Mouse (Mus musculus) liver, embryonic 15.5 days (tissue): Measurements from ENCODE around the gene Dnah12. TPM values are rescaled to one million over a fixed set of nuclear protein-coding genes. Genes with fewer than 3 reads are reported as not detected.

Source experiments
- ATAC-seq: fragments of 200-750 bp; cut with Nextera tagmentation; 2 replicates; pipeline ENCODE4 v1.8.0; 2017; ENCODE audit warnings: moderate number of reproducible peaks, mild to moderate bottlenecking, moderate library complexity; ENCODE audit not compliant: insufficient read depth
- H3K27ac ChIP-seq: fragments of 300-500 bp; sonication (generic); replicated peaks from 2 replicates; pipeline ENCODE4 v1.5.1; 2015; ENCODE audit warnings: mild to moderate bottlenecking, inconsistent platforms
- H3K27me3 ChIP-seq: fragments of 300-500 bp; sonication (generic); 2 replicates; pipeline ENCODE4 v1.6.1; 2015; ENCODE audit warnings: mild to moderate bottlenecking, inconsistent platforms
- H3K36me3 ChIP-seq: fragments of 300-500 bp; sonication (generic); replicated peaks from 2 replicates; pipeline ENCODE4 v1.6.1; 2015; ENCODE audit warnings: moderate library complexity, mild to moderate bottlenecking, inconsistent platforms
- H3K4me1 ChIP-seq: fragments of 300-500 bp; sonication (generic); replicated peaks from 2 replicates; pipeline ENCODE4 v1.6.1; 2015; ENCODE audit warnings: inconsistent platforms
- H3K4me2 ChIP-seq: fragments of 300-500 bp; sonication (generic); 2 replicates; pipeline ENCODE4 v1.6.1; 2015; ENCODE audit warnings: moderate library complexity, mild to moderate bottlenecking, inconsistent platforms
- H3K4me3 ChIP-seq: fragments of 300-500 bp; sonication (generic); replicated peaks from 2 replicates; pipeline ENCODE4 v1.5.1; 2015; ENCODE audit warnings: mild to moderate bottlenecking, inconsistent platforms
- H3K9ac ChIP-seq: fragments of 300-500 bp; sonication (generic); 2 replicates; pipeline ENCODE4 v1.6.1; 2015; ENCODE audit warnings: moderate library complexity, mild to moderate bottlenecking, inconsistent platforms
- H3K9me3 ChIP-seq: fragments of 300-500 bp; sonication (generic); replicated peaks from 2 replicates; pipeline ENCODE4 v1.6.1; 2016; ENCODE audit warnings: inconsistent platforms
- WGBS: fragments of 180-500 bp; shearing (Covaris S2); methylation state at CpG from one replicate; pipeline ENCODE4 v1.1.7; 2015; ENCODE audit warnings: mixed read lengths; ENCODE audit not compliant: insufficient replicate concordance; 5-methylcytosine and 5-hydroxymethylcytosine counted together
- polyA plus RNA-seq: library from polyadenylated mRNA; unstranded; fragments of >200 nt; fragmentation: Nextera tagmentation; extraction: Ambion mirVana; gene quantifications from 2 replicates; pipeline ENCODE4 v1.2.1, GENCODE M21; 2015

Dnah12 gene
- polyA plus RNA-seq = 0.02 TPM in 2 replicates

GRCm38 (mm10) chr14:26692974-26693373 is at the start of gene Dnah12:
Gene Dnah12, plus strand, starts transcription at chr14:26693274.
- Histone ChIP-seq H3K9me3 (no peaks in the 10 kb centered on the region), H3K9ac (no peak within 1 kb of the TSS), H3K4me1 (no peaks in the 10 kb centered on the region), H3K27me3 (no peaks in the 10 kb centered on the region), H3K27ac (no peak within 1 kb of the TSS), H3K4me2 (no peak within 1 kb of the TSS), H3K4me3 (no peak within 1 kb of the TSS), H3K36me3 (no peaks in the 10 kb centered on the region)
- ATAC-seq = no peak
- WGBS = 72% methylated on average over 3 of the region's 3 CpGs

- no peak overlapping the region for H3K4me2 ChIP-seq
- WGBS = 80% methylated on average over 5 of the region's 5 CpGs
- no peak overlapping the region for H3K4me3 ChIP-seq
- ATAC-seq = no peak
- peaks cover 23% of the 10 kb centered on the region for H3K36me3 ChIP-seq
- H3K4me1 ChIP-seq = peaks cover 6% of the 10 kb centered on the region; the same call in 1 of the 2 replicates
- no peak overlapping the region for H3K27ac ChIP-seq
- H3K9ac ChIP-seq = no peak overlapping the region
- H3K27me3 ChIP-seq = no peaks in the 10 kb centered on the region
- H3K9me3 ChIP-seq = no peaks in the 10 kb centered on the region
Observed at GRCm38 (mm10) chr14:26645989-26646650, 47.0 kb upstream of the Dnah12 start.

GRCm38 (mm10) chr14:26647811-26648210 is 45.3 kb upstream of the Dnah12 start:
- Histone ChIP-seq H3K27ac (no peak overlapping the region), H3K4me1 (peaks cover 6% of the 10 kb centered on the region; the same call in 1 of the 2 replicates), H3K9ac (no peak overlapping the region), H3K27me3 (no peaks in the 10 kb centered on the region), H3K36me3 (peaks cover 35% of the 10 kb centered on the region), H3K4me2 (no peak overlapping the region), H3K4me3 (no peak overlapping the region), H3K9me3 (no peaks in the 10 kb centered on the region)
- WGBS = 84% methylated on average over 2 of the region's 2 CpGs
- no peak for ATAC-seq

GRCm38 (mm10) chr14:26651901-26652300 is 41.2 kb upstream of the Dnah12 start:
- H3K4me2 ChIP-seq = no peak overlapping the region
- H3K27ac ChIP-seq = no peak overlapping the region
- H3K9ac ChIP-seq = no peak overlapping the region
- no peak for ATAC-seq
- no peaks in the 10 kb centered on the region for H3K4me1 ChIP-seq
- H3K27me3 ChIP-seq = no peaks in the 10 kb centered on the region
- H3K9me3 ChIP-seq = no peaks in the 10 kb centered on the region
- no peak overlapping the region for H3K4me3 ChIP-seq
- peaks cover 63% of the 10 kb centered on the region for H3K36me3 ChIP-seq

GRCm38 (mm10) chr14:26658178-26658577 is 34.9 kb upstream of the Dnah12 start:
- H3K27me3 ChIP-seq = no peaks in the 10 kb centered on the region
- H3K4me2 ChIP-seq = no peak overlapping the region
- peaks cover 6% of the 10 kb centered on the region for H3K4me1 ChIP-seq
- no peaks in the 10 kb centered on the region for H3K9me3 ChIP-seq
- peaks cover 61% of the 10 kb centered on the region for H3K36me3 ChIP-seq
- H3K27ac ChIP-seq = no peak overlapping the region
- H3K9ac ChIP-seq = no peak overlapping the region
- H3K4me3 ChIP-seq = no peak overlapping the region
- ATAC-seq = no peak

GRCm38 (mm10) chr14:26660233-26660632 is 32.8 kb upstream of the Dnah12 start:
- ATAC-seq = no peak
- Histone ChIP-seq H3K27me3 (no peaks in the 10 kb centered on the region), H3K4me1 (peaks cover 6% of the 10 kb centered on the region), H3K4me3 (no peak overlapping the region), H3K27ac (no peak overlapping the region), H3K36me3 (peaks cover 59% of the 10 kb centered on the region), H3K4me2 (no peak overlapping the region), H3K9me3 (no peaks in the 10 kb centered on the region), H3K9ac (no peak overlapping the region)
- 90% methylated on average over 1 of the region's 1 CpGs for WGBS

GRCm38 (mm10) chr14:26662016-26662415 is 31.1 kb upstream of the Dnah12 start:
- no peaks in the 10 kb centered on the region for H3K9me3 ChIP-seq
- H3K27me3 ChIP-seq = no peaks in the 10 kb centered on the region
- peaks cover 56% of the 10 kb centered on the region for H3K36me3 ChIP-seq
- WGBS = 76% methylated on average over 3 of the region's 3 CpGs
- no peak overlapping the region for H3K4me2 ChIP-seq
- H3K9ac ChIP-seq = no peak overlapping the region
- ATAC-seq = no peak
- H3K4me3 ChIP-seq = no peak overlapping the region
- H3K27ac ChIP-seq = 0 out of 2 replicates have a peak overlapping the region, but pooled peaks have one; percentile 19
- H3K4me1 ChIP-seq = peaks cover 15% of the 10 kb centered on the region

- 31% methylated on average over 2 of the region's 2 CpGs for WGBS
- Histone ChIP-seq H3K9ac (no peak overlapping the region), H3K27me3 (no peaks in the 10 kb centered on the region), H3K4me2 (no peak overlapping the region), H3K36me3 (peaks cover 51% of the 10 kb centered on the region), H3K4me1 (peaks cover 18% of the 10 kb centered on the region), H3K27ac (0 out of 2 replicates have a peak overlapping the region, but pooled peaks have one; percentile 19), H3K9me3 (no peaks in the 10 kb centered on the region), H3K4me3 (no peak overlapping the region)
- ATAC-seq = peak; percentile 49
Observed at GRCm38 (mm10) chr14:26662488-26662887, 30.6 kb upstream of the Dnah12 start.

- no peak overlapping the region for H3K27ac ChIP-seq
- H3K4me2 ChIP-seq = no peak overlapping the region
- H3K9me3 ChIP-seq = no peaks in the 10 kb centered on the region
- WGBS = 77% methylated on average over 2 of the region's 2 CpGs
- H3K4me1 ChIP-seq = peaks cover 23% of the 10 kb centered on the region
- H3K4me3 ChIP-seq = no peak overlapping the region
- no peak for ATAC-seq
- peaks cover 40% of the 10 kb centered on the region for H3K36me3 ChIP-seq
- no peaks in the 10 kb centered on the region for H3K27me3 ChIP-seq
- H3K9ac ChIP-seq = no peak overlapping the region
Observed at GRCm38 (mm10) chr14:26663851-26664250, 29.2 kb upstream of the Dnah12 start.

GRCm38 (mm10) chr14:26667991-26668370 is 25.1 kb upstream of the Dnah12 start:
- Histone ChIP-seq H3K4me3 (peak overlapping the region; percentile 86), H3K9me3 (no peaks in the 10 kb centered on the region), H3K9ac (peak overlapping the region; percentile 77), H3K4me1 (peaks cover 41% of the 10 kb centered on the region), H3K27me3 (no peaks in the 10 kb centered on the region), H3K4me2 (peak overlapping the region; percentile 95), H3K36me3 (peaks cover 26% of the 10 kb centered on the region), H3K27ac (peak overlapping the region; percentile 85)
- 7% methylated on average over 6 of the region's 6 CpGs for WGBS
- no peak for ATAC-seq

GRCm38 (mm10) chr14:26668371-26669291 is 24.4 kb upstream of the Dnah12 start:
- ATAC-seq = peak; percentile 51
- WGBS = under 1% methylated on average over 73 of the region's 73 CpGs
- H3K36me3 ChIP-seq = peaks cover 23% of the 10 kb centered on the region
- H3K4me2 ChIP-seq = peak overlapping the region; percentile 95
- no peaks in the 10 kb centered on the region for H3K27me3 ChIP-seq
- H3K9me3 ChIP-seq = no peaks in the 10 kb centered on the region
- H3K4me1 ChIP-seq = peaks cover 41% of the 10 kb centered on the region
- peak overlapping the region; percentile 77 for H3K9ac ChIP-seq
- peak overlapping the region; percentile 85 for H3K27ac ChIP-seq
- peak overlapping the region; percentile 86 for H3K4me3 ChIP-seq
